Mouse (Mus musculus): ENCODE results near the gene Nnat.
"Not testable (repeated sequence)": the region's sequence is repeated elsewhere in the genome, so short reads cannot be mapped to it uniquely, and the experiment has no call there.

Gene Nnat

DNA sequence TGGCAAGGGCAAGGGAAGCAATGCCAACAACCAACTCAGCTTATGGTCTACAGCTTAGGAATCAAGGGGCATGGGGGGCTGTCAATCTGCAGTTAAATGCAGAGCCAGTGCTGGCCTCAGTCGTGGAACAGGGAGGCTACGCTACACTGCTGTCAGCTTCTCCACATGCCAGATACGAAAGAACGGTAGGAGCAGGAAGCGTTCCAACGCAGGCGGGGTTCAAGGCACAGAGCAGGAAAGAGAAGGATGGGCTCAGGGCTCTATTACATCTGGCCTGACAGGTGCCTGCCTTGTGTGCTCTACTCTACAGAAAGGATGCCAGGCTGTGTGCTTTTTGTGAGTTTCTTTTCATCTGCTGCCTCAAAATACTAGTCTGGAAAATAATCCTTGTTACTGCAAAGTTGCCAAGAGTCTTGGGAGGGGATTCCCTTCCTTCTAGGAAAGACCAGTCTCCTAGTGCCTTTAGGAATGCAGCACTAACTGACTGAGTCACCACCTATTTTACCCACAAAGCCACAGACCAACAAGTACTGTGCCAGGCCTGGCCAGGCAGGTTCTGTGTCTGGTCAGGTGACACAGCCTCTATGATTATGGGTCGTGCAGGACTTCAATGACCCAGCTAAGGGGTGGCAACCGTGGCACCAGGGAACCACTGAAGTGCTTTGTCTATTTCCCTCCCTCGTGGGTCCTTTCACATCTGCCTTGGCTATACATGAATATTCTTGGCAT, 7.6 kb upstream of the Nnat start:
- DNase-seq = no peak

GRCm38 (mm10) chr2:157556074-157556698, 3.7 kb upstream of the Nnat start:
- no peak for DNase-seq

GRCm38 (mm10) chr2:157558051-157558450, 1.8 kb upstream of the Nnat start:
- DNase-seq = no peak

DNA sequence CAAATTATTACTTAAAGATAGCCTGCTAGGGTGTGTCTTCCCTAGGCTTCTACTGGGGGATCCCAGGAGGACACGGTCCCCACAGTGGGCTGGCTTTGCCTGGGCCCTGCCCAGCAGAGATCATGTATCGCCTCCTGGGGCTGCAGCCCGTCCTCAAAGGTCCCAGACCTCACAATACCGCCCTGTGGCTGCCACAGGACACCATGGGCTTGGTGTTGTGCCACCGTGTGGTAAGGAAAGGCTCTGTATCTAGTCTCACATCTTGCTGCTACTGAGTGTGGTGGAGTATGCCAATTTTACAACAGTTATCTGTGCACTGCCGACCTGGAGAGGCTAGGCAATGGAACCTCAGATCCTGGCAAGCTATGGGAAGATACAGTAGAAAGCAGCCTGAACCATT, 1.4 kb upstream of the Nnat start:
- DNase-seq = no peak

- no peak for DNase-seq
Measured at GRCm38 (mm10) chr2:157559440-157559839, 438 bp upstream of the Nnat start.

DNA sequence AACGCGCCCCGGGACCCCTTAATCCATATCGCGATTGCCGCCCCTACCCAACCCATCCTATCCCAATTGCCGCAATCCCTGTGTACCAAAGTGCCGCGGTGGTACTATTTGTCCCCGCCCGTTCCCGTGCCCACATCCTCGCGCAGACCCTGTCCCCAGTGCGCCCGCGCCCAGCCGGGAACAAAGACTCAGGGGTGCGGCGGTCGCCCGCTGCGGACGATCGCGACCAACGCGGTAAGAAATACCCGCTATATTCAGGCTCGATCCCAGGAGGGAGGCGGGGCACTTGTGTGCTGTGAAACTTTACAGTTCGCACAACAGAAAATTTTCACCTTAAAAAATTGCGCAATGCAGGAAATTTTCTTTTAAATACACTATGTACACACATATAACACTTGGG, 424 bp downstream of the Nnat start:
- no peak for DNase-seq

- no peak for DNase-seq
Measured at GRCm38 (mm10) chr2:157561165-157561836, 1.4 kb downstream of the Nnat start.

- DNase-seq = no peak
Measured at GRCm38 (mm10) chr2:157563031-157563430, 3.2 kb downstream of the Nnat start.

- DNase-seq = no peak
Measured at GRCm38 (mm10) chr2:157564723-157565122, 4.8 kb downstream of the Nnat start.

DNA sequence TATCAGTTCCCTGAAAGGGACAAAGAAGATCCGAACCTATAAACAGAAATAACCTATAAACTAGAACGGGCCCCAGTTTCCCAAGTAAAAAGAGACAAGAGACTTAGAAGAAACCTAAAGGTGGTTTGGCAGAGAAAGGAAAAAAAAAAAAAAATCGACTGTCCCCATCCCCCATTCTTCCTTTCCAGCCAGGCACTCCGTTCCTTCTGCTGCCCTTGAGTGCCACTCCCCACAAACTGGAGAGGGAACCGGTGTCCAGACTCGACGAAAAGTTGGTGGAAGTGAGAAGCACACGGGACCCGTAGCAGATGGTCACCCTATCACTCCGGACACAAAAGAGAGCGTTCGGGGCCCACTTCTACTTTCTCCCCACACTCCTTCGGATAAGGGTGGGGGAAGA, 5.6 kb downstream of the Nnat start:
- DNase-seq = no peak

DNA sequence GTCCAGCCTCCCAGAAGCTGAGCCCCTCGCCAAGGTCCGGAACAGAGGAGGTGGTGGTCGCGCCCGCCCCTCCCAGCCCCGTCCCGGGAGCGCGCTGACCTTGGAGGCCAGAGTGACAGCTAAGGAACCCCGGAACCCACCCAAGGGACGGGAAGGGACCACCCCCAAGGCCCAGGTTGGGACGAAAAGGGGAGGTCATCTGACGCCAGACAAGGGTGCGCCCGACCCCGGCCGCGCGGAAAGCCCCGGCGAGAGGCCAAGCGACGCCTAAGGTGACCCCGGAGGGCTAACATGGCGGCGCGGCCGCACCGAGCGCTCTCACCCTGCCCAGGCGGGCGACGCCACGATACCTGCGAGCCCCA, 6.0 kb downstream of the Nnat start:
- no peak for DNase-seq

DNA sequence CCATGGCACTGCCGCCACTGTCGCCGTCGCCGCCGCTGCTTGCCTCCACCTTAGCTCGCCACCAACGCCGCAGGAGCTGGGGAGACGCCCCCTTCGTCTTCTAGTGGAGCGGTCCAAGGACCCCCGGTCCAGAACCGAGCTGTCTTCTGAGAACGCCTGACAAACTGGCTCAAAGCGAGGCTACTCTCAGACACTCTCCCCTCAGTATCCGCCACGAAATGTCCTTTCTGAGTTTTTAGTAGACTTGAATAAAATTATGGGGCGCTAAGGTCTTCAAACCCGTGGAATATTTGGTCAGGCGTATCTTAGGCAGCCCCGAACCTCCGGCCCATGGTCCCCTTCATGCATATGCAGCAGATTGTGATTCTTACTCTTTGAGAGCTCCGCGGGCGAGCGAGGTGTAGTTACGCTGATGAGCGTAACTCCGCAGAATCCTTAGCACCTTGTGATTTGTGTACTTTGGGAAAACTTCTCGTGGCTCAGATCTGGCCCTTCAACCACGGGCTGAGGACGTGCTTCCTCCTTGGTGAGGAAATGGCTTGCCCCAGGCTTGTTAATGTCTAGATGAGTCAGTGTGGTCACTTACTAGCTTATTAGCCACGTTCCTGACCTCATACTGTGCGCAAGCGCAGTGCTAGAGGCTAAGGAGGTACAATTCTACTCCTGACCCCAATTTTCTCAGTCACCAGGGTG, 6.5 kb downstream of the Nnat start:
- DNase-seq = peak; percentile 83 to 85

DNA sequence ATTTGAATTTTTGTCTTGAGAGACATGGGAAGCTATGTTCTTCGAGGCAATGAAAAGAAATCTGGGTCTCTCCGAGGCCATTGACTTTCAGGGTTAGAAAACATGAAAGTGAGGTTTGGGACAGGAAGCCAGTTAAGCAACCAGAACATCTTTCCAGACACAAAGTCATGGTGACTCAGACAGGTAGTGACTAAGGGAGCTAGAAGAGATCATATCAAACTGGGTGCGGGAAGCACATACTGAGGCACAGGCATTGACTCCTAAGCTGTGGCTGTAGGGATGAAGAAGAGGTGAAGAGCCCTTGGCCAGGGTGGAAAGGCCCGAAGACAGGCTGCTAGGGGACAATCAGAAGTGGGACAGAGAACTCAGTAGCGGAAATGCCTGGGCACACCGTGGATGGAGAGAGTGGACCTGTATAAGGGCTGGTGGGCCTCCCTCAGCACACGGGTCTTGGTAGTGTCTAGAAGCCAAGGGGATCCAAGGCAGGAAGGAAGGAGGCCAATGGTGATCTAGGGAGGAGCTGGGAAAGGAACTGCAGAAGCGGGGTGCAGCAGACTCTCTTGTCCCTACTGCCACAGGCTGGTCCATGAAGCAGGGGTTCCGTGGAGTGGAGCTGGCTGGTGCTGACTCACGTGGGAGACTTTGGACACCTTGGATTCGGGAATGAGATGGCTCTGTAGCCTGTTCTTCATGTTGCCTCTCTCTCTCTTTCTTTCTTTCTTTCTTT, 7.5 kb downstream of the Nnat start:
- DNase-seq = peak in 1 of 2 experiments; percentile 6

GRCm38 (mm10) chr2:157568881-157569280, 9.0 kb downstream of the Nnat start:
- no peak for DNase-seq

DNA sequence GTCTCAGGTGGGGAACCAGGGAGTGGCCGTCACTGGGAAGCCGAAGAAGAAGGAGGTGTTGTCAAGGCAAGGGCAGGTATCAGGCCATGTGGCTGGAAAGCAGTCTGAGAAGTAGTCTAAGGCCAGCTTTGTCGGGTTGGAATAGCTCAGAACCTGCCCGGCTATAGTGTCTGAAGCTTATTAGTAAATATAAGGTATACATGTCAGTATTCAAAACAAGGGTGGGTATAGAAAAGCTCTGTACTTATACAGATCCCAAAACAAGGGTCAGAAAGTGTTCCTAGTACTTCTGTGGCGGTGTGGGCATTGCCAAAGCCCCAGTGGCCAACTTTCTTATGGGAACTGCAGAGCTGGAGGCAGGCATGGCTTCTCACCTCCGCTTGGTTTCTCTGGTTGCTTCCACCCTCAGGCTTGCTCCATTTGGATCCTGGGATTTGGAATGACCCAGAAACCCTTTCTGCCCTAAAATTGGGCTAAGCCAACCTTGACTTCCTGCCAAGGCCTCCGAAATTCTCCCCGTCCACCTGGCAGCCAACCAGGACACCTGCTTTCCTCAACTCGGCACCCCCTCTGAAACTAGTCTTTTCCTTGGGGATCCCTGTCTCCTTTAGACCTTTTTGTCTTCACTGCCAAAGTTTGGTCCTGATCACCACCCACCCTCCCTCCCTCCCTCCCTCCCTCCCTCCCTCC, 10.1 kb downstream of the Nnat start:
- DNase-seq = no peak

DNA sequence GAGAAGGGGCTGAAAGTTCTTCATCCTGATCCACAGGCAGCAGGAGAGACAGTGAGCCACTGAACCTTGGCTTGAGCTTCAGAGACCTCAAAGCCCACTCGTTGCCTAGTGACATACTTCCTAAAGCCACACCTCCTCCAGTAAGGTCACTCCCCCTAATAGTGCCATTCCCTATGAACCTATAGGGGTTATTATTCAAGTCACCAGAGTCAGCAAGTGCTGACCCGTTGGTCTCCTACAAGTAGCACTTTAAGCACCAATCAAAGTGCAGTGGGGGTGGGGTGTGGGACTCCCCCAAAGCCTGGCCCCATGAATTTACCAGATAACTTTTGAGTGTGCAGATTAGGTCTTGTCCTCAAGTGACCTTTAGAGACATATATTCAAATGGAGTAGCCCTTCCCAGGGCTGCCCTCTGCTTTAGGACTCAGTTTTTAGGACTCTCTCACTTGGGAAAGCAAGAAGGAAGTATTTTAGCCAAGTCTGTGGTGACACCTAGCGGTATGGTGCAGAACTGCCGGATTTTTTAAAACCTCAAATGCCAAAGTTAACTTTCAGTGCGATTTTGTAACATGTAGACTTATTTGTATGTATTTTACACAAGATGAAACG, 11.4 kb downstream of the Nnat start, which contains the start of gene Blcap:
TSS of gene Blcap (minus strand) at position 51 of the 609 bp plus-strand sequence.
- DNase-seq = peak; percentile 12 to 31

- DNase-seq = no peak
Measured at GRCm38 (mm10) chr2:157572786-157573185, 12.9 kb downstream of the Nnat start.

- not testable (repeated sequence) for DNase-seq
Measured at GRCm38 (mm10) chr2:157585351-157585750, 25.5 kb downstream of the Nnat start.

DNA sequence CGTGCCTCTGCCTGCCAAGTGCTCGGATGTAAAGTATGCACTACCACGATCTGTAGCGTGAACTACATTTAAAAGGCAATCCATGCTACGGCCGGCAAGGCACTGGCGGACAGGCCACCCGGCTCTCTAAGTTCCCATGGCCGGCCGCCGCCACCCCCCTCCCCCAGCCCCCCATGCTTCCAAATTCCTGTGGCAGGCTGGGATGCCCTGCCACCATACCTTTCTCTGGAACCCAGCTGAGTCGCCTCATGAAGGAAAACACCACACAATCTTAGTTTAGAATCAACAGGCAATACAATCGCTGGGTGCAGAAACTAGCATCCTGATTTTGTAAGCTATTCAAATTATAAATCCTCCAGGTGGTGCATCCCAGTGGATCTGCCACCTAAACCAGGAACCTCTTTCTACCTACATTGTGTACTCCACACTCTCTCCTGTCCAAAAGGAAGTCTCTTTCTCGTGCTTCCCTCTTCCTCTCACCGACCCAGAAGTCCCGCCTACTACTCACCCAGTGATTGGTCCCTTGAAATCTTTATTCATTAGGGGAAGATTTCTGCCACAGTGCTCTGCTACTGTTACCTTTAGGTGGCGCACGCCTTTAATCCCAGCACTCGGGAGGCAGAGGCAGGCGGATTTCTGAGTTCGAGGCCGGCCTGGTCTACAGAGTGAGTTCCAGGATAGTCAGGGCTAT, 37.1 kb downstream of the Nnat start:
- DNase-seq = no peak

DNA sequence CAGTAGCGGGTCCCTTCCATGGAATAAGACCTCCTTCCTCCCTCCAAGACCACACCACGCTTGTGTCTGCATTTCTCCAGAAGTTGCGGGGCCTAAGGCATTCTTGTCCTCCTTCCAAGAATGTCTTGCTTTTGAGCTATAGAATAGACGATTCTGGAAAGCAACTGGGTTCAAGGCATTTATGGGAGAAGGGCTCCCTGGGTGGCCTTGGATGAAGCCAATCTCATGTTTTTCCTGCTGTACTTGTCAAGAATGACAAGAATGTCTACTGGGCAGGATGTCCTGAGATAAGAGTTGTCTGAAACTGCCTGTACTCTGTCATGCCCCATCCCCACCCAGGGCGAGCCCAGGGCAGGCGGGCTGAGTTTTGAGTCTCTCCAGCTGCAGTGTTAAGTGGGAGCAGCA, 41.6 kb downstream of the Nnat start:
- DNase-seq = no peak
